Mouse (Mus musculus) hindlimb bud, embryonic 11.5 days (tissue): ENCODE data around the gene Serpina10.
"Not testable (repeated sequence)": the region's sequence is repeated elsewhere in the genome, so short reads cannot be mapped to it uniquely, and the experiment has no call there.

Experiments used
- DNase-seq: peaks from one replicate; pipeline ENCODE4 v3.0.0-alpha.2; 2012; ENCODE audit warnings: low read depth, low spot score; ENCODE audit errors: extremely low spot score

Serpina10 gene

GRCm38 (mm10) chr12:103631203-103631612 is at the start of gene Serpina10:
Serpina10 (minus strand) TSS chr12:103631444.
- no peak for DNase-seq

GRCm38 (mm10) chr12:103679853-103680252 is 48.6 kb upstream of the Serpina10 start:
- not testable (repeated sequence) for DNase-seq

- DNase-seq, result no peak
Measured at GRCm38 (mm10) chr12:103676039-103676438, 44.8 kb upstream of the Serpina10 start, which contains the start of gene Serpina16. Serpina16 (minus strand) TSS chr12:103676139.

GRCm38 (mm10) chr12:103673179-103673578 is 41.9 kb upstream of the Serpina10 start:
- DNase-seq, result no peak

GRCm38 (mm10) chr12:103671483-103671882 is 40.2 kb upstream of the Serpina10 start:
- DNase-seq, result no peak

- no peak for DNase-seq
Measured at GRCm38 (mm10) chr12:103670964-103671363, 39.7 kb upstream of the Serpina10 start.

GRCm38 (mm10) chr12:103670344-103670743 is 39.1 kb upstream of the Serpina10 start:
- DNase-seq, result no peak

GRCm38 (mm10) chr12:103665286-103665685 is 34.0 kb upstream of the Serpina10 start:
- DNase-seq, result no peak

- DNase-seq, result not testable (repeated sequence)
Measured at GRCm38 (mm10) chr12:103662053-103662452, 30.8 kb upstream of the Serpina10 start.

GRCm38 (mm10) chr12:103660076-103660475 is 28.8 kb upstream of the Serpina10 start:
- no peak for DNase-seq

GRCm38 (mm10) chr12:103659171-103659570 is 27.9 kb upstream of the Serpina10 start:
- DNase-seq, result no peak

GRCm38 (mm10) chr12:103657991-103658390 is 26.7 kb upstream of the Serpina10 start:
- DNase-seq, result no peak

GRCm38 (mm10) chr12:103656848-103657626 is 25.8 kb upstream of the Serpina10 start, which contains the start of gene Serpina6:
Serpina6 (minus strand) TSS chr12:103657212.
- no peak for DNase-seq

GRCm38 (mm10) chr12:103655123-103656044 is 24.1 kb upstream of the Serpina10 start:
- DNase-seq, result no peak

GRCm38 (mm10) chr12:103653836-103654235 is 22.6 kb upstream of the Serpina10 start:
- no peak for DNase-seq

GRCm38 (mm10) chr12:103646314-103646713 is 15.1 kb upstream of the Serpina10 start:
- no peak for DNase-seq

- DNase-seq, result no peak
Measured at GRCm38 (mm10) chr12:103644601-103645000, 13.4 kb upstream of the Serpina10 start.

GRCm38 (mm10) chr12:103643818-103644217 is 12.6 kb upstream of the Serpina10 start:
- DNase-seq, result no peak

GRCm38 (mm10) chr12:103643336-103643735 is 12.1 kb upstream of the Serpina10 start:
- peak; percentile 35 for DNase-seq

GRCm38 (mm10) chr12:103635846-103636245 is 4.6 kb upstream of the Serpina10 start:
- no peak for DNase-seq

GRCm38 (mm10) chr12:103634430-103634829 is 3.2 kb upstream of the Serpina10 start:
- DNase-seq, result no peak
